Mouse (Mus musculus) liver, postnatal 0 days (tissue): ENCODE measurements around the gene Arl9. TPM values are rescaled to one million over a fixed set of nuclear protein-coding genes. Genes with fewer than 3 reads are reported as not detected.
A peak's percentile ranks its signal among the peaks of the same experiment; 100 is the strongest.

Experiments used
- ATAC-seq: fragments of 200-750 bp; cut with Nextera tagmentation; 2 replicates; pipeline ENCODE4 v1.8.0; 2017; ENCODE audit warnings: mild to moderate bottlenecking, moderate library complexity
- DNase-seq: peaks from one replicate; pipeline ENCODE4 v3.0.0-alpha.2; 2016
- H3K27ac ChIP-seq: fragments of 300-500 bp; sonication (generic); 2 replicates; pipeline ENCODE4 v1.5.1; 2014; ENCODE audit warnings: antibody characterized with exemption, moderate library complexity, mild to moderate bottlenecking, low read depth
- H3K27me3 ChIP-seq: fragments of 300-500 bp; sonication (generic); 2 replicates; pipeline ENCODE4 v1.6.1; 2014; ENCODE audit warnings: low read length, control low read depth, mixed read lengths; ENCODE audit not compliant: insufficient read depth
- H3K36me3 ChIP-seq: fragments of 300-500 bp; sonication (generic); replicated peaks from 2 replicates; pipeline ENCODE4 v1.6.1; 2014; ENCODE audit warnings: mild to moderate bottlenecking, control low read depth, low read length, moderate library complexity, mixed read lengths; ENCODE audit not compliant: insufficient read depth
- H3K4me1 ChIP-seq: fragments of 300-500 bp; sonication (generic); 2 replicates; pipeline ENCODE4 v1.6.1; 2014; ENCODE audit warnings: antibody characterized with exemption, mild to moderate bottlenecking, control low read depth; ENCODE audit not compliant: insufficient read depth
- H3K4me2 ChIP-seq: fragments of 300-500 bp; sonication (generic); 2 replicates; pipeline ENCODE4 v1.6.1; 2014; ENCODE audit warnings: low read depth, mild to moderate bottlenecking, low read length, moderate library complexity, mixed read lengths
- H3K4me3 ChIP-seq: fragments of 300-500 bp; sonication (generic); 2 replicates; pipeline ENCODE4 v1.5.1; 2014; ENCODE audit warnings: low read depth, low read length
- H3K9ac ChIP-seq: fragments of 300-500 bp; sonication (generic); replicated peaks from 2 replicates; pipeline ENCODE4 v1.6.1; 2014; ENCODE audit warnings: mild to moderate bottlenecking, moderate library complexity
- H3K9me3 ChIP-seq: fragments of 300-500 bp; sonication (generic); 2 replicates; pipeline ENCODE4 v1.6.1; 2016; ENCODE audit warnings: mild to moderate bottlenecking, control low read depth, low read length, mixed read lengths
- CTCF ChIP-seq: sonication (generic); IDR thresholded peaks from 2 replicates; pipeline ENCODE4 v1.5.1; 2016; ENCODE audit warnings: antibody characterized with exemption, low read depth
- EP300 ChIP-seq: IDR thresholded peaks from 2 replicates; pipeline ENCODE4 v1.6.1; 2016; ENCODE audit warnings: antibody characterized with exemption, low read depth, mild to moderate bottlenecking
- WGBS: fragments of 180-500 bp; shearing (Covaris S2); extraction: QIAGEN DNeasy Blood & Tissue Kit; methylation state at CpG from one replicate; pipeline ENCODE4 v1.1.7; 2014; ENCODE audit not compliant: insufficient replicate concordance; 5-methylcytosine and 5-hydroxymethylcytosine counted together
- polyA plus RNA-seq: library from polyadenylated mRNA; unstranded; fragments of >200 nt; fragmentation: Nextera tagmentation; extraction: Ambion mirVana; gene quantifications from 2 replicates; pipeline ENCODE4 v1.2.1, GENCODE M21; 2015

The Arl9 gene
- 0.22 TPM in 2 replicates for polyA plus RNA-seq

DNA sequence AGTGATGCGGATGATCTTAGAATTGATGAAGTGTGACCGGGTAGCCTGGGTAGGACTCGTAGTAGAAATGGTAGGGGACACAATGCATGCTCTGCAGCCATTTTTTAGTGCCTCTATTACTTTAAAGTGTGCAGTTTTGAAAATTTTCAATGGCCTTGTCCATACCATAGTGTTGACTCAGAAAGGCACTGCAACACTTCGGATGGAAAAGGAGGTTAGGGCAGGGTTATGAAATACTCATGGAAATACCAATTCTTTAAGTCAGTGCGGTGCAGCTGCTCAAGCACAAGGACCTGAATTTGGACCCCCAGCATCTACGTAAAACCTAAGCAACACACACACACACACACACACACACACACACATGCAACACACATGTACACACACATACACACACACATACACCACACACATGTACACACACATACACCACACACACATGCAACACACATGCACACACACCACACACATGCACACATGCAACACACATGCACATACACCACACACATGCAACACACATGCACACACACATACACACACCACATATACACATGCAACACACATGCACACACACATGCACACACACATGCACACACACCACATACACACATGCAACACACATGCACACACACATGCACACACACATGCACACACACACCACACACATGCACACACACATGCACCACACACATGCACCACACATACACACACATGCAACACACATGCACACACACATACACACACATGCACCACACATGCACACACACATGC, at the start of gene Arl9:
Arl9 (plus strand) TSS at position 5 of the 771 bp plus-strand sequence.
- Histone ChIP-seq H3K4me3 (no peak within 1 kb of the TSS), H3K4me2 (no peak within 1 kb of the TSS), H3K27me3 (no peaks in the 10 kb centered on the region), H3K36me3 (peaks cover 10% of the 10 kb centered on the region), H3K9me3 (no peaks in the 10 kb centered on the region), H3K27ac (no peak within 1 kb of the TSS), H3K9ac (no peak within 1 kb of the TSS), H3K4me1 (no peaks in the 10 kb centered on the region)
- no peak for DNase-seq
- 85% methylated on average over 6 of the region's 6 CpGs for WGBS
- no peak for ATAC-seq
- TF ChIP-seq CTCF: no peak
- no peak for TF ChIP-seq EP300

DNA sequence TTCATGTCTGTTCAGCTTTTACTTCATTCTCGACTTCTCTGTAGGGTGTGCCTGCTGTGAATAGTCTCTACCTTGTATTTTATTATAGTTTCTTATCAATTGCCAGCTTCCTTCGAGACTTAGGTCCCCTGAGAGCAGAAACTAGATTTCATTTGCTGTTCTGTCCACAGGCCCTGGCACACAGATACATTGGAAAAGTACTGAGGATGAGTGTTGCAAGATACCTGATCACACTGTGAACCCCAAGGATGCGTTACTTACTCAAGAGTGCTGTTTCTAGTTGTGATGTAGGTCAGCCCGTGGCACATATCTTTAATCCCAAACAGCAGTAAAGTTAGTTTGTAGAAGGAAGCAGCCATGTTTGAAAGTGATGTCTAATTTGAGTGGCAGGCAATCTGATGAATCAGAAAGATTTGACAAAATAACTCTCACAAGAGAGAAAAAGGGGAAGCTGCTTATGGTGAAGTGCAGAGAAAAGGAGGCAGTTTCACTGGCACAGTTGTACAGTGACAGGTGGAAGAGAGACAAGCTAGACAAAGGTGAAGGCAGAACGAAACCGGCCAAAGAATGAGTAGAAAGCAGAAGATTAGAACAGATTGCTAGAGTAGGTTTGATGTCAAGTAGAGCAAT, 49.5 kb upstream of the Arl9 start:
- H3K4me3 ChIP-seq: 0 out of 2 replicates have a peak overlapping the region, but pooled peaks have one; percentile 4
- no peaks in the 10 kb centered on the region for H3K9me3 ChIP-seq
- 0 out of 2 replicates have a peak overlapping the region, but pooled peaks have one; percentile 66 for H3K27ac ChIP-seq
- TF ChIP-seq CTCF: no peak
- H3K27me3 ChIP-seq: no peaks in the 10 kb centered on the region
- H3K4me1 ChIP-seq: peaks cover 39% of the 10 kb centered on the region
- peak overlapping the region; percentile 97 for H3K4me2 ChIP-seq
- H3K9ac ChIP-seq: peak overlapping the region; percentile 16; the same call in 1 of the 2 replicates
- WGBS: 62% methylated on average over 6 of the region's 6 CpGs
- peaks cover 36% of the 10 kb centered on the region for H3K36me3 ChIP-seq
- ATAC-seq (no peak), DNase-seq (no peak)

DNA sequence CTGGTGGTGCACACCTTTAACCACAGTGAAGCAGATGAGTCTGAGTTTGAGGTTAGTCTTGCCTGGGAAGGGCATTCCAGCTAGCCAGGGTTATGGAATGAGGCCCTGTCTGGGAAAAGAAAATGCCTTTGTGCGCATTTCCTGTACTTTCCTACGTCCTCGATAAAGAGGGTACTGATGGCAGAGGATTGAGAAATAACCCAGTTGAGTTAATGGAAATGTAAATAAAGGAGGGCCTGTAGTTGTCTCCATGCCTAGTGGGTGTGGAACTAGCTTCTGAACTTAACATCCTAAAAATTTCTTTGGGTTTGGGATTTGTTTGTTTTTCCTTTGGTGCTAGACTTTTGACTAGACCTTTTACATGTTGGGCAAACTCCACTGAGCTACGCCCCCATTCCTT, 48.4 kb upstream of the Arl9 start:
- Histone ChIP-seq H3K9ac (no peak overlapping the region), H3K36me3 (peaks cover 45% of the 10 kb centered on the region), H3K27me3 (no peaks in the 10 kb centered on the region), H3K27ac (peak overlapping the region; percentile 66), H3K9me3 (no peaks in the 10 kb centered on the region), H3K4me1 (peaks cover 32% of the 10 kb centered on the region), H3K4me2 (peak overlapping the region; percentile 3; the same call in 1 of the 2 replicates), H3K4me3 (no peak overlapping the region)
- 61% methylated on average over 4 of the region's 4 CpGs for WGBS
- TF ChIP-seq CTCF (no peak), EP300 (peak; percentile 64; the same call in 1 of the 2 replicates)
- ATAC-seq (no peak), DNase-seq (no peak)

DNA sequence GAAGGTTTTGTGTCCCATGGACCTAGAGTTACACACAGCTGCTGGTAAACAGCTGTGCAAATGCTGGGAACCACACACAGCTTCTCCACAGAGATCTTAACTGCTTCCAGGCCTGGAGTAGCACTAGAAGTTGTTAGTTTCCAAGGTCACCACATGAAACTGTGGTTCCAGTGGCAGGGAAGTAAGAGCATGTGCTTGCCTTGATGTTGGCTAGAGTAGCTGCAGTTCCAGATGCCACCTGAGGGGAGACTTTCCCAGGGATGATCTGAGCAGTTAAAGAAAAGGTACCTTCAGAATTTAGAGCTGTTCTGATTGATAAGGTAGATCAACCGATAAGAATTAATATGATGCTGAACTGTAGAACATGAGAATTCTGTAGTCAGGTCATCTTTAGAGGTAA, 45.9 kb upstream of the Arl9 start:
- no peaks in the 10 kb centered on the region for H3K9me3 ChIP-seq
- TF ChIP-seq EP300 (no peak), CTCF (peak; percentile 32; the same call in 1 of the 2 replicates)
- no peaks in the 10 kb centered on the region for H3K27me3 ChIP-seq
- H3K4me2 ChIP-seq: no peak overlapping the region
- H3K4me3 ChIP-seq: no peak overlapping the region
- H3K4me1 ChIP-seq: peaks cover 20% of the 10 kb centered on the region
- ATAC-seq: no peak
- no peak for DNase-seq
- peaks cover 69% of the 10 kb centered on the region for H3K36me3 ChIP-seq
- H3K27ac ChIP-seq: no peak overlapping the region
- WGBS: 93% methylated on average over 1 of the region's 1 CpGs
- no peak overlapping the region for H3K9ac ChIP-seq

DNA sequence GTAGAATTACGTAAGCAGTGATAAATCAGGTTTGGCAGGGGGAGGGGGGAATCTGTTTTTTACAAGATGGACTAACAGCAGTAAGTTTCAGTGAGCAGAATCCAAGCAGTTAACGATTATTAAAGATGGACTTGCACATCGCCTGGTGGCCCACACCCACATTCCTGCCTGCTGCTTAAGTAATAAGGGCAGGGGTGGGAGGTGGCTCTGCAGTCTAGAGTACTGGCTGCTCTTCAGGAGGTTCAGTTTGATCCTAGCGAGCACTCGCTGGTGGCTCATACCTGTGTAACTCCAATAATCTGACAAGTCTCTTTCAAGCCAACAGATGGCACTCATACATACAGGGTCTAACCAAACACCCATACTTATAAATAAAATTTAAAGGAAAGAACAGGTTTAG, 44.3 kb upstream of the Arl9 start:
- Histone ChIP-seq H3K27ac (no peak overlapping the region), H3K4me3 (no peak overlapping the region), H3K9me3 (no peaks in the 10 kb centered on the region), H3K9ac (no peak overlapping the region), H3K27me3 (no peaks in the 10 kb centered on the region), H3K36me3 (peaks cover 83% of the 10 kb centered on the region), H3K4me2 (no peak overlapping the region), H3K4me1 (peaks cover 9% of the 10 kb centered on the region; the same call in 1 of the 2 replicates)
- WGBS: 90% methylated on average over 5 of the region's 5 CpGs
- no peak for DNase-seq
- no peak for ATAC-seq
- TF ChIP-seq CTCF (no peak), EP300 (no peak)

DNA sequence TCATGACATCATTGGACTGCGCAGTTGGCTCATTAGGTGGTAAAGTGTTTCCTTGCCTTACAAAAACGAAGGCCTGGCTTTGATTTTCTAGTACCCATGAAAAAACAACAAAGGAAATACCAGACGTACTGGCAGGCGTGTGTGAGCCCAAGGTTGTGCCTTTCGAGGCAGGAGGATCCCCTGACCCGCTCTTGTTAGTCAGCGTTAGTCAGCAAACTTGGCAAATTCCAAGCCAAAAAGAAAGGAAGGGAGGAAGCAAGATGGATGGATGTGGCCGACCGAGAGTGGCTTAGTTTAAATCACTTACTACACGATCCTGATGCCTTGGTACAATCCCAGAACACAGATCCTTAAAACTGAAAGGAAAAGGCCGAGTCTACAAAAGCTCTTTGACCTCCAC, 41.3 kb upstream of the Arl9 start:
- H3K36me3 ChIP-seq: peaks cover 79% of the 10 kb centered on the region
- no peaks in the 10 kb centered on the region for H3K4me1 ChIP-seq
- no peaks in the 10 kb centered on the region for H3K9me3 ChIP-seq
- H3K27ac ChIP-seq: no peak overlapping the region
- ATAC-seq: no peak
- DNase-seq: no peak
- H3K4me2 ChIP-seq: no peak overlapping the region
- no peak overlapping the region for H3K4me3 ChIP-seq
- TF ChIP-seq EP300: no peak
- 87% methylated on average over 11 of the region's 11 CpGs for WGBS
- H3K9ac ChIP-seq: no peak overlapping the region
- no peaks in the 10 kb centered on the region for H3K27me3 ChIP-seq
